Mouse (Mus musculus): ENCODE measurements at regions not wholly inside any gene's neighbourhood (a gene's known extent, or its start where the extent isn't known, plus 50 kb on each side); places are given as distances from the start of the nearest gene placed in this dataset.

DNA sequence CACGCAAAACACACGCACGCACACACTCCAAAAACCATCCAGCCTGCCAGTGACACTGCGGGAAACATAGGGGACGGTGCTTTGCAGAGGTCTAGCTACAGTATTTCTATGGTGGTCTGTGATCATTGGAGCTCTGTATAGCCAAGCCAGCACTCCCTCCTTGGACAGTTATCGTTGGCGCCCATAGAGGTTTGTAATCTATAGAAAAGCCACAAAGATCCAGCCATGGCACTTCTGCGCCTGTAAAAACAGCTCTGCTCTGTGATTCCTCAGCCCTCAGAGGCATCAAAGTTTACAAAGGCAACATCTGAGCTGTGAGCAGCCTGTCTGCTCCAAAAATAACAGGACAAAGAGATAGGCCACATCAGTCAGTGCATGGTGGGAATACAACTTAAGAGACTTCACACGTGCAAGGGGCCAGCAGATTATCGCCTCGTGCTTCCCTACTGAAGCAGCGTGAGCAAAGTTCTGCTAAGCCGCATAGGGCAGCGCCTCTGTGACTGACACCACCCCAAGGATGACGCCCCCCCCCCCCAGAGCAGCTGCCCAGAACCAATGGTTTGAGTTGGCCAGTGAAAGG lies 194.7 kb downstream of the Ackr3 start:
- DNase-seq (ENCODE audit: low read depth, low spot score): no peak

DNA sequence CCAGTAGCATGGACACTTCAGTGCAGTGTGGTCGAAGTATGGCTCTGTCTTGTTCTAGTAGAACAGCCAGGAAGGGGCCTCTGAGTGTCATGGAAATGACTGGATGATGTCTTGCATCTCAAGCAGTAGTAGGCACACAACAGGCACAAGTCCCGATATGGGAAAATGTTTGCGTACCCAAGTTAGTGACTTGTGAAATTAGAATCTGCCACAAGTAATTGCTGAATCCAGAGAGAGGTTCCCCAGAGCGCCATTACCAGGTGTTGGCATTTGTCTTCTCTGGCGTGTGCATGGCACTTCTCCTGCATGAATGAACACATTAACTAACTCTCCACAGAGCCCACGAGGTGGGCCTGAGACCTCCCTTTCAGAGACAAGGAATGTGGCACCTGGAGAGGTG lies 199.3 kb downstream of the Ackr3 start:
- DNase-seq (ENCODE audit: low read depth, low spot score): no peak

DNA sequence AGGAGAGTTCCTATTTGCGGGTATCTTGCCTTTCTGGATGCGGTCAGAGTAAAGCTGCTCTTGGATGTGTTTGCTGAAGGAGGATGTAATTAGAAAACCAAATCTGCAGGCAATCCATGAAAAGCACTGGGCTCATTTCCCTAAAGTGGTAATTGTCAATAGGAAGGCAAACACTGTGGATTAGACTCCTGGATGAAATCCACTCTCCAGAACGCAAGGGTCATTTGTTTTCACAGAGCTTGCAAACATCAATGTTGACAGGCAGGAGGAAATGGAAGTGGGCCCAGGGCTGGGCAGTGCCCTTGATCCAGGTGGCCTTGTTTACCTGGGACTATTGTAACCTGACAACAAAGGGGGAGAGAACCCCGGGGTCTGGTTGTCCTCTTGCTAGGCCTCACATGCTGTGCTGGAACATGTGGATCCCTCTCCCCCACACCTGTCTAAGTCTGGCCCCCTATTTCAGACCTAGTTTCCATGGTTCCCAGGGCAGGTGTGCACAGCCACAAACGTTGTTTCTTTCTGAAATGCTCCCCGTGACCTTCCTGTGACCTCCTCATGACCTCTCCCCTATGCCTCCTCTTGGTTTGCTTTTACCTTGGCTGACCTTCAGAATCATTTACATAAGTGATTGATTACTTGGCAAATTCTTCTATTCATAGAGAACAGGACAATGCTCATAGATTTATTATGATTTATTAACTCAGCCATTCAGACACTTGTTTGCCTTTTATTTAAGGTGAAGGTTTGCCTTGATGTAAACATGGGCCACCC lies 197.9 kb upstream of the Cops8 start:
- DNase-seq (ENCODE audit: low read depth, low spot score): no peak

DNA sequence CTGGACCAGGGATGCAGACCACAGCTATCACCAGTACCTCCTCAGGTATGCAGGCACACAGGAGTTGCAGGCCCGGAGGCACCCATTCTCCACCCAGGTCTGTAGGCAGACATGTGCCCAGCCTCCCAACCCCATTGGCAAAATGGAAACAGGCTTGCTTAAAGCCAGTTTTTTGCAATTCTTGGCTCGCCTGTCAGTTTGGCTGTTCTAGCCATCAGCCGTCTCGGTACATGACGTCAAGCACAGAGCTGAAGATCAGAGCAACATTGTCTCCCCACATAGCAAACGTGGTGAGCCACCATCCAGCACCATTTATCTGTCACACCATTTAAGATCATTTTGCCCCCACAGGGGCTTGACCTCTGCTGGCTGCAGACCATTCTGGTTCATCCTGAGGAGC lies 196.1 kb upstream of the Cops8 start:
- DNase-seq (ENCODE audit: low read depth, low spot score): no peak

DNA sequence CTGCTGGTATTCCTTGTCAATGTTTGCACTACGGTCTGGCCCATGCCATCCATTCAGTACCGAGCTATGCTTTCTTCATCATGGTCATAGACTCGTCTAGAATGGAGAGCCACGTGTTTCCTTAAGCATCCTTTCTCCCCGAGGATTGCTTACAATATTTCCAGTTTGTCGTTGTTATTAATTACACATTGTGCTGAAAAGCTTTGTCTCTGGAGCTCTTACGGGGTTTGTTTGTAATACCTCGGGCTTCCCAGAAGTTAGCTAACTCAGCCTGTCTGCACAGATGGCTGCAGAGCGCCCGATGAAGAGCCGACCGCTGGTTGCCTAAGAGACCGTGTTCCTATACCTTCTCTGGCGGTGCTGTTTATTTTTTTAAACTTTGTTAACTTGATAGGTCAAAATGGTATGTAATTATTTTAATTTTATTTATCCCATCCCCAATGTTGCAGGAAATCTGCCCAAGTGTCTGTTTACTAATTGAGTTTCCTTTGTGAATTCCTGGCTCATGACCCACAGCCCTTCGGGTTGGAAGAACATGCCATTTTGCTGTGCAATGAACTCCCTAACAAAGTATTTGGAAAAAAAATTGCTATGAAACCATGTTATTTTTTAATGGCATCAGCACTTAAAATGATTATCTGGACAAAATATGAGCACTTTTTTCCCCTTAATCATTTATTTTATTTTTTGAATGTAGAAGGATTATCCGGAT lies 194.1 kb upstream of the Cops8 start:
- no peak for DNase-seq (ENCODE audit: low read depth, low spot score)

DNA sequence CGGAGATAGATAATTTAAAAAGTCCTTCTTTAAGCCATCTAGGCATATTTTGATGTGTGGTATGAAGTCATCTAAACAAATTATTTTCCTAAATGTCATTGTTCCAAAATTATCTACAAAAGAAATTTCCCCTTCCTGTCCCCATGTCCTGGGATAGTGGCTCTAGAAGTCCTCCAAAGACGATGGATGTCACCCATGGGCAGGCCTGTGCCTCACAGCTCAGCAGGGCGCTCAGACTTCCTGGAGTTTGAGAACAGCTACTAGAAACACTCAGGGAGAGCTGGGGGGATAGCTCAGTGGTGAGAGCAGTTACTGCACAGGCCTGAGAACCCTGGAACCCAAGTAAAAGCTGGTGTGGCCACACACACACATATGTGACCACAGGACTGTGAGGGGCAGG lies 193.5 kb upstream of the Cops8 start:
- no peak for DNase-seq (ENCODE audit: low read depth, low spot score)

DNA sequence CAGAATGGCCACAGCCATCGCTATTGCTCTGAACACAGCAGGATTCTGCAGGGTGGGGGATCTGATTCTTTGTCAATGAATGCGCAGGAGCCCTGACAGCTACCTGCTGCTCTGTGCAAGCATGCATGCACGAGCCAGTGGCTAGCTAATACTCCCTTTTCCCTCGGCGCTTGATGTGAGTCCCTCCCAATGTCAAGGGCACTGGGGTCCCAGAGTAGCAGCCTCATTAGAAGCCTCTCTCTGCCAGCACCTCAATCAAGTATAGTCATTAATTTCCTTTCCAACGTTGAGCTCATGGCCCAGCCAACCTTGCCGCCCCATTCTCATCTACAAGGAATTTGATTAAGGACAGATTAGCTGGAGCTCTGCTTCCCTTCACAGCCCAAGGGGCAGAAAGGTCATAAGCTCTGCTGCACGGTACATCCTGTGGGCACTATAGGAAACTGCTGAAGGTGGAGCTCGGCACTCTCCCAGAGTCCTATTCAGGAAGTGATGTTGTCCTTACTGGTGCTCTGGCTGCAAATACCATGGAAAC lies 190.2 kb upstream of the Cops8 start:
- no peak for DNase-seq (ENCODE audit: low read depth, low spot score)

DNA sequence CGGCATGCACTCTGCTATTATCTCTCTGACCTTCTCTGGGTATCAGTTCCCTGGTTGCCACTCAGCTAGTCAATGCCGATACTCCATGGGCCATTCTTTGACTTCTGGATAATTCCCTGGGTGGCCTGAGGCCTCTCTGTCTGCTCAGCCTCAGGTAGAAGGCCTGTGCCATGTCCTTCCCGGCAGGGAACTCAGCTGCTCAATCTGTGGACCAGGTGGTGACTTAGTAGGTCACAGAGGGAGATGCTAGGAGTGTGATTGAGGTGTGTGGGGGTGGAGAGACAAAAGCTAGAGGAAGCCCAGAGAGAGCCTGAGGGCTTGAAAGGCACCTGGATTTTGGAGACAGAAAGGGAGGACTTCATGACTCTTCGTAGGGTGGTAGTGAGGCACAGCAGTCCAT lies 188.0 kb upstream of the Cops8 start:
- DNase-seq (ENCODE audit: low read depth, low spot score): no peak

DNA sequence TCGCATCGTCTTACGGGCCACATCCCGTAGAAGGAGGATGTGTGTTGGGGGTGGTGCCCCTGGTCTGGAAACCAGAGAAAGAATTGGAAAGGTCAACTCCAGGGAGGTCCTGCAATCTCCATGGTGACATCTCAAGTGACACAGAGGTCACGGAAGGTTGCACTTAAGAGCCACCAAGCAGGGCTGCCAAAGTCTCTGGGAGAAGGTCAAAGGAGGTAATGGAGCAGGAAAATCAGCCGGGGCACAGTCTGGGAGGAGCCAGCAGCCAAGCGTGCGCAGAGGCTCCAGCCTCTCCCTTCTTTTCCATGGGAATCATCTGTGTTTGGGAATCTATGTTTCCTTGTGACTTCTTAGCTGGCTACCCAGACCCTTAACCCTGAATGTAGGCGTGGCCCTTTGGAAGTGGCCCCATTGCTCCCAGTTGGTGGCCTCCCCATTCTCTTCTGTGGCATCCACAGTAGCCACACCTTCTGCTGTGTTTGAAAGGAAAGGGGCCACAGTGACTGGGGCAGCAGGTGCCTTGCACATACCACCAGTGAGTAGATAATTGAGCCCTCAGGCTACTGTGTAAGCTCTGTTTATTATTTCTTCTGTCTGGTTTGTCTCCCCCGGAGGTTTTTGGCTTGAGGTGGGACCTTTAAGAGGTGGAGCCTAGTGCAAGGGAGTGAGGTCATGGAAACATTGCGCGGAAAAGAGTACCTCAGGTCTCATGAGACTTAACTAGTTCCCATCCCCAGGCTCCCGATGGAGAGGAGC lies 178.5 kb upstream of the Cops8 start:
- DNase-seq (ENCODE audit: low read depth, low spot score): no peak

DNA sequence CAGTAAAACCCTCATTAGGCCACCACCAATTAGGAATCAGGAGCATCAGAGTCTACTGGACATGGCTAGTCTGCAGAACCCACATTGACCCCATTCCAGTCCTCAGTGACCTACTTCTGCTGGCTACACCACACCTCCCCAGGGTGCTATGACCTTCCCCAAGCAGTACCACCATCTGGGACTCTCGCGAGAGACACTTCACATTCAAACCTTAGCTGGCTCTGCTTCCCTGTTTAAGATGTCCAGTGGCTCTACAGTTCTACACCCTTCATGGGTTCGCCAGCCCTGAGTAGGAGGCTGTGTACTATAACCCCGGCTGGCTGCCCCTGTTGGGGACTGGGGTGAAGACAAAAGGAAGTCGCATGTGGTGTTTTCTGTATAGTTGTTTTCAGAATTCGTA lies 174.4 kb upstream of the Cops8 start:
- DNase-seq (ENCODE audit: low read depth, low spot score): no peak

DNA sequence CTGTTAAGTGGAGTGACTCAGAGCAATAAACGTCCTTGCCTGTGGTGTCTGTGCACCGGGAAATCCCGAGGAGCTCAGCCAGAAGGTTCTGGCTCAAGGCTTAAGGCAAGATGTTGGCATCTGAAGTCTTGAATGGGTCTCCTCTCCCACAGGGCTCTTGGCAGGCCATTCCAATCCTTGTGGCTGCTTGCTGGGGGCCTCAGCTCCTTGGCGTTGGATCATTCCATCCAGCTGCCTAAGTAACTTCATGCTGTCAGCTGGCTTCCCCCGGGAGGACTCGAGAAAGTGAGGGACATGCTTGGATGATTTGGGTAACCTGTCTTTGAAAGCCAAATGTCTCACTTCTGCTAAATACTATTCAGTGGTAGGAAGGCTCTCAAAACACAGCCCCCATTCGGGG lies 174.0 kb upstream of the Cops8 start:
- DNase-seq (ENCODE audit: low read depth, low spot score): no peak

DNA sequence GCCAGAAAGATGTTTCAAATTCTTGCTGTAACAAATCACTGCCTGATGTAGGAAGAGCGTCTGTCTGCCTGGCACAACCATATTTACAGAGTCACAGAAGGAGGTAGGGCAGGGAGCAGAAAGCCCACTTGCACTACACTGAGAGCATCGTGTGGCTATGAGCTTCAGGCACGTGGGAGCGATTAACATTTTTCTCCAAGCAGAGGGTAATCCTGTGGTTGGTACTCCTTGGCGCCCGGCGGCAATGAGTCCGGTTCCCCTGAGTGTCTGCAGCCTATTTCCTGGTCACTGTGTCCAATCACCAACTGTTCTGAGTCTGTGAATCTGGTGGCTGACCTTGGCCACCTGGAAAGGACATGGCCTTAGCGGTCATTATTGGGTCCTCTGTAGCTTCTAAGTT lies 172.3 kb upstream of the Cops8 start:
- no peak for DNase-seq (ENCODE audit: low read depth, low spot score)

DNA sequence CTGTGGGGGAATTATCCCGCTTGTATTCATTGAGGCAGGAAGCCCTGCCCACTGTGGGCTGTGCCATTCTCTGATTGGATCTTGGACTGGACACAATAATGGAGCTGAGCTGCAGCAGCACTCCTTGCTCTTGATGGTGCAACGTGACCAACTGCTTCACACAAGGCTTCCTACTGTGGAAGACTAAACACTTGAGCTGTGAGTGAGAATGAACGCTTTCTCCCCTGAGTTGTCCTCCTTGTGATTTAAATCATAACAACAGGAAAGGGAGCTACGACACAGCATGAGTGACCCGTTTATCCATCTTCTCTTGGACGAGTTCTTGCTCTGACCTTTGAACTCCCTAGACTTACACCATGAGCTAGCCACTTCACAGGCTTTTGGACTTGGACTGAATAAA lies 171.0 kb upstream of the Cops8 start:
- DNase-seq (ENCODE audit: low read depth, low spot score): no peak

DNA sequence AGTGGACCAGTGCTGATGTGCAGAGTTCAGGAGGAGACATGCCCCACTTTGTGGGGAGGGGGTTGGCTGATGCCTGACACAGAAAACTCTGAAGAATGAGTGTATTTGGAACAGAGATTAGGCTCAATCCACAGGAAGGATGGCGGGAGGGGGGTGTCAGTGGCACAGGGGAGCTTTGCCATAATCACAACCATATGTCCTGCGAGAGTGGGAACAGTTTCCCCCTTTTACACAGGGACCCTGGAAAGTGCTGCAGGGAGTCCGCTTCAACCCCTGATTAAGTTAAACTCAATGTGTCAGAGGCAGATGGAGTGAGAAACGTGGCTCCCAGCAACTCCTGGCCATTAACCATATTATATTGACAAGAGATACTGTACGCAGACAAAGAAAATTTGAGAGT lies 168.9 kb upstream of the Cops8 start:
- no peak for DNase-seq (ENCODE audit: low read depth, low spot score)

DNA sequence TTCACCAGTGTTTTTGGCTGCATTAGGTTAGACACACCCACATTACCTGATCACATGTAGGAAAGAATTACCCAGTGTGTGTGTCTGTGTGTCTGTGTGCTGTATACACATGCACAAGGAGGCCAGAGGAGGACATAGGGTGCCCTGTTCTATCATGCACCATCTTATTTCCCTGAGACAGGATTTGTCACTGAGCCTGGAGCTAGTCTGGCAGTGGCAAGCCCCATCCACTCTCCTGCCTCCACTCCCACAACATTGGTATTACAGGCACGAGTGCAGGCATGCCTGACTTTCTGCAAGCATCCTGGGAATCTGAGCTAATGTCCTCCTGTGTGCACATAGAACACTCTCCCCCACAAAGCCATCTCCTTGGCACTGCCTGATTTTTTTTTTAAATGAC lies 162.1 kb upstream of the Cops8 start:
- no peak for DNase-seq (ENCODE audit: low read depth, low spot score)

DNA sequence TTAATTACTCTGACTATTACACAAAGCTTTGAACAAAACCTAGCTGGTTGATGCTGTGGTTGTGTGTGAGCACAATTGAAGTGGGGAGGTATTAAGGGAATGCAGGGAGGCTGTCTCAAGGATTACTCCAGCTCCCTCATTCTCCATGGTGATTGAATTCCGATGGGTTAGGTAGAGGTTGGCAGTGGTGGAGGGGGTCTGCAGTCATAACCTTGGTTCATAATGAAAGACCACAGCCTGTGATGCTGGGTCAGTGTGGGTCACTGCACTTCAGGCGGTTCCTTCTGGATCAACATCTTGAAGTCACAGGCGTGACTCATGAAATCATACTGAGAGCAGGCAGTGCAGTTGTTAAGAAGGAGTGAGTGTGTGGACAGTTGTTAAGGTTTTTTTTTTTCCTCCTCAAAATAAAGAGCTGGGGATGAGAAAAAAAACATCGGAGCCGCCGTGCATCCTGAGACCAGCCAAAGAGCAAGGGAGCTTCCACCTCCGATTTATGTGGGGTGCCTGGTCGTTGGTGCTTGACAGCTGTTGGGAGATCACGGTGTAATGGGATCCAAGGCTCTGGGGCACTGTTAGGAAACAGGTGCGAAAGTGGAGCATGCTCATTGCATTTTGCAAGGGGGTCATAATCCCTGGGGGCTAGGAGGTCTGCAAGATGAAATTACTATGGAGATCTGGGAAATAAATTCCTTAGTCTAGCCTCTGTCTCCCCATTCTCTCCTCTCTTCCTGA lies 161.5 kb upstream of the Cops8 start:
- DNase-seq (ENCODE audit: low read depth, low spot score): no peak

DNA sequence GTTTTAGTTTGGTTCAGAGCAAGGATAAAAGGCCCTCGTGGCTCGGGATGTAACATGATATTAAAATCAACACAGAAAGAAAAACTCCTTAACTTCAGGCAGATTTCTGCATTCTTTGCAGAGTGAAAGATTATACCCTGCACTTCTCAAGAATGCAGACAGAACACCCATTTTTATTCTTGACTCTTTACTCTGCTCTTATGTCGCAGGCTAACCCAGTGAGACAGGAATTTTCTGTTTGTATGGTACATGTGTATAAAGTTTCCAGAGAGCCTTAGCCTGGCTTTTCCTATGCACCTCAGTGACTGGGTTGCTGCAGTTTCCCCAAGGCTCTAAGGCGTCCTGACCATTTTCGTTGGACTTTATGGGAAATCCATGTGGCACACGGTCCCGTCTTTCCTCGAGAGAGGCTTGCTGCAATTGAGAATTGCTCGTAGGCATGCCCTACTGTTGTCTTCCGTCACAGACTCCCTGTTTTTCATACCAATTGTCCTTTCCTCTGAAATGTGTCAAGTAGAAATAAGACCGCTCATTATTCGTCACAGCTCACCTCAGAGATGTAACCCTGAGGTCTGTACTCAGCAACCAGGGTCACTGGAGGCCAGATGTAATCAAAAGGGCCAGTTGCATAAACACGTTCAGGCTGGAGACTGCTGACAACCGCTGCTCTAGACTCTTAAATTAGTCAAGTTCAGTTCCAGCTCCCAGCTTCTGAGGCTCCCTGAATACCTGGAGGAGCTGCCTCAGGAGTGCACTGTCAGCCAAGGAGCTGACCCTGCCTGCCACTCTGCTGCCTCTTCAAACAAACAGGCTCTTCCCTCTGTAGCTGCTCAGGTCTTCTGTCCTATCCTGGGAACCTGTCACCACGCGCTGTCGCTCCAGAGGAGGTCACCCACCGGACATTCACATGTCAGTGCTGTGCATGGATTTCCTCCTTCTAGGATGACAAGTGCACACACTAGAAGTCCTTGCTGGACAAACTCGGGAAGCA lies 160.2 kb upstream of the Cops8 start:
- no peak for DNase-seq (ENCODE audit: low read depth, low spot score)

DNA sequence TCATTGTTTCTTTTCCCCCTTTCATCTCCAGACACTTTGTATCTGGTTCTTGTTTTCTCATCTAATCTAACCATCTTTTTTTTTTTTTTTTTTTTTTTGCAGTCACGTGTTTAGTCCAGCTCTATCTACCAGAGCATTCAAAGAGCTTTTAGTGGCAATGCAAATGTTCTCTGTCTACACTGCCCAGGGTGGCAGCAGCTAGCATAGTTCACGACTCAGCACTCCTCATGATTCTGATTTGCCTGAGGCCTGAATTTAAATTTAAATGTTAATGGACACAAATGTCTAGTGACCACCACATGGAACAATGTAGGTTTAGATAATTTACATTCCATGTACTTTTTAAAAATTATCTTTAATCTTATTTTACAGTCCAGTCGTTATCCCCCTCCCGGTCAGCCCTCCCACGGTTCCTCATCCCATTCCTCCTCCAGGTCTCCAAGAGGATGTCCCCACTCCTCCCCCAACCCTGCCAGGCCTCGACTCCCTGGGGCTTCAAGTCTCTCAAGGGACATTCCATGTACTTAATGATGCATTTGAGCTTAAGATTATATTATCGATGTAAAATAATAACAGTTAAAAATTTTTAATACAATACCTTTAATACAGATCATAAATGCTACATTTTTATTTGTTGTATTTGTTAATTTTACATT lies 153.1 kb upstream of the Cops8 start:
- DNase-seq (ENCODE audit: low read depth, low spot score): no peak

DNA sequence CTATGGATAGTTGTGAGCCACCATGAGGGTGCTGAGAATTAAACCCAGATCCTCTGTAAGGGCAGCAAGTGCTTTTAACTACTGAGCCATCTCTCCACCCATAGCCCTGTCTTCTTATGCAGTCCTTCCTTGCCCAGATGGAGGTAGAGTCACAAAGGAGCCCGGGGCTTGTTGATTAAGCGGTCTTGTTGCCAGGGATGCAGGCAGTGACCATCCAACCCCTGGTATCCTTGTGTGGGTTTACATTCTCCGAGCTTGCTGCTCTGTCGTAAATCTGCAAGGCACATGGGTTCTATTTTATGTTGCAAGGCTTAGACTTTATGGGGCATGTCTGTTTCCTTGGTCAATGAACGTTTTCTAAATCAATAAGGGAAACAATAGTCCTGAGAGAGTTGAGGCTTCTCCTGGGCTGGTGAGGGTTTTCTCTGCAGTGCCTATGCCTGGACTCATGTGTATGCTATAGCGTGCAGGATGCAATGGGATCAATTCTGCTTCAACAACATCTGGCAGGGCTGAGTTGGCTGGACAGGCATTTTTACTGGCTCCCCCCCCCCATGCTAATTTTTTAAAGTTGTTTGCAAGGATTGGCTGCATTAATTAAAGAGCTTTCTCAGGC lies 150.7 kb upstream of the Cops8 start:
- no peak for DNase-seq (ENCODE audit: low read depth, low spot score)

All from embryo, embryonic 11.5 days (tissue).